Mouse (Mus musculus): ENCODE data around the gene Ebf3.

DNA sequence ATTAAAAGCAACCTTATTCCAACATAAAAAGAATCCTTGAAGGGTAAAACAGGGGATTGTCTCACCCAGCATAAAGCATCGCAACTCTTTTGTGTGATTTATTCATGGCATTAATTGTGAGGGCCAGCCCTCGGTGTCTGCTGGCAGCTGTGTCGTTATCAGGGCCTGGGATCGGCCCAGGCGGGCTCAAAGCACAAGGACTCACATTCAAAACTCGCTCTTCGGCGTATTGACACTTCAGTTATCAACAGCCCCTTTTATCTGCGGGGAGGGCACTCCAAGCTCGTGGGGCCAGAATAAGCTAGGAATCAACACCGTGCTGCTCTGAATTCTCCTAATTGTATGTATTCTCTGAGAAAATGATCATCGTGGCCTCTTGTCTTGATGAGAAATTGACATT lies 122.4 kb downstream of the Ebf3 start:
- no peak for TF ChIP-seq POLR2A (IDR thresholded peaks at IDR 0.05; ENCODE audit: low read depth, low read length)
- TF ChIP-seq CTCF (conservative IDR thresholded peaks at IDR 0.05; ENCODE audit: insufficient read depth, insufficient read length, low read depth, low read length) = no peak
